Mouse (Mus musculus) limb, embryonic 14.5 days (tissue): ENCODE measurements around the gene Fhl3. TPM values are rescaled to one million over a fixed set of nuclear protein-coding genes. Genes with fewer than 3 reads are reported as not detected.
A peak's percentile ranks its signal among the peaks of the same experiment; 100 is the strongest.

Experiments
- ATAC-seq: fragments of 200-750 bp; cut with Nextera tagmentation; 2 replicates; pipeline ENCODE4 v1.8.0; 2017; ENCODE audit warnings: low read depth, moderate number of reproducible peaks, moderate TSS enrichment; ENCODE audit not compliant: low FRiP score
- DNase-seq: peaks from one replicate; pipeline ENCODE4 v3.0.0-alpha.2; 2015; ENCODE audit warnings: low spot score
- H3K27ac ChIP-seq: fragments of 300-500 bp; sonication (generic); replicated peaks from 2 replicates; pipeline ENCODE4 v1.5.1; 2014; ENCODE audit warnings: low read depth, mild to moderate bottlenecking, low read length, moderate library complexity, mixed read lengths
- H3K27me3 ChIP-seq: fragments of 300-500 bp; sonication (generic); 2 replicates; pipeline ENCODE4 v1.6.1; 2014; ENCODE audit warnings: low read length, mixed read lengths; ENCODE audit not compliant: control insufficient read depth, insufficient read depth
- H3K36me3 ChIP-seq: fragments of 300-500 bp; sonication (generic); 2 replicates; pipeline ENCODE4 v1.6.1; 2014; ENCODE audit warnings: mild to moderate bottlenecking, low read length, moderate library complexity, mixed read lengths; ENCODE audit not compliant: control insufficient read depth, insufficient read depth
- H3K4me1 ChIP-seq: fragments of 300-500 bp; sonication (generic); 2 replicates; pipeline ENCODE4 v1.6.1; 2014; ENCODE audit warnings: antibody characterized with exemption, low read length, mixed read lengths; ENCODE audit not compliant: control insufficient read depth, insufficient read depth
- H3K4me2 ChIP-seq: fragments of 300-500 bp; sonication (generic); replicated peaks from 2 replicates; pipeline ENCODE4 v1.6.1; 2014; ENCODE audit warnings: low read depth, mild to moderate bottlenecking, low read length, moderate library complexity; ENCODE audit not compliant: severe bottlenecking
- H3K4me3 ChIP-seq: fragments of 300-500 bp; sonication (generic); replicated peaks from 2 replicates; pipeline ENCODE4 v1.5.1; 2014; ENCODE audit warnings: low read length
- H3K9ac ChIP-seq: fragments of 300-500 bp; sonication (generic); 2 replicates; pipeline ENCODE4 v1.6.1; 2014; ENCODE audit warnings: mild to moderate bottlenecking, low read depth, low read length, moderate library complexity; ENCODE audit not compliant: severe bottlenecking
- H3K9me3 ChIP-seq: fragments of 300-500 bp; sonication (generic); 2 replicates; pipeline ENCODE4 v1.6.1; 2016; ENCODE audit warnings: low read length; ENCODE audit not compliant: control insufficient read depth
- POLR2A ChIP-seq: fragments of 200-500 bp; IDR thresholded peaks from 2 replicates; pipeline ENCODE4 v1.8.0; 2012; ENCODE audit warnings: inconsistent platforms, mild to moderate bottlenecking, moderate library complexity, borderline replicate concordance; ENCODE audit not compliant: insufficient read depth, insufficient read length; ENCODE audit errors: extremely low read depth
- WGBS: fragments of 180-500 bp; shearing (Covaris S2); extraction: QIAGEN DNeasy Blood & Tissue Kit; methylation state at CpG from one replicate; pipeline ENCODE4 v1.1.7; 2014; 5-methylcytosine and 5-hydroxymethylcytosine counted together
- polyA plus RNA-seq, 2 experiments: library from polyadenylated mRNA; depleted of rRNA in 1 of 2; stranded (reverse) in 1 of 2; unstranded in 1 of 2; fragments of >200 nt; fragmentation: Nextera tagmentation in 1 of 2; extraction: Ambion mirVana in 1 of 2; gene quantifications; 2 replicates each; pipeline versions ENCODE4 v1.2.1 to v1.2.3; 2012 to 2014

The Fhl3 gene
- polyA plus RNA-seq, 2 experiments, result 18.1 to 30.6 TPM

DNA sequence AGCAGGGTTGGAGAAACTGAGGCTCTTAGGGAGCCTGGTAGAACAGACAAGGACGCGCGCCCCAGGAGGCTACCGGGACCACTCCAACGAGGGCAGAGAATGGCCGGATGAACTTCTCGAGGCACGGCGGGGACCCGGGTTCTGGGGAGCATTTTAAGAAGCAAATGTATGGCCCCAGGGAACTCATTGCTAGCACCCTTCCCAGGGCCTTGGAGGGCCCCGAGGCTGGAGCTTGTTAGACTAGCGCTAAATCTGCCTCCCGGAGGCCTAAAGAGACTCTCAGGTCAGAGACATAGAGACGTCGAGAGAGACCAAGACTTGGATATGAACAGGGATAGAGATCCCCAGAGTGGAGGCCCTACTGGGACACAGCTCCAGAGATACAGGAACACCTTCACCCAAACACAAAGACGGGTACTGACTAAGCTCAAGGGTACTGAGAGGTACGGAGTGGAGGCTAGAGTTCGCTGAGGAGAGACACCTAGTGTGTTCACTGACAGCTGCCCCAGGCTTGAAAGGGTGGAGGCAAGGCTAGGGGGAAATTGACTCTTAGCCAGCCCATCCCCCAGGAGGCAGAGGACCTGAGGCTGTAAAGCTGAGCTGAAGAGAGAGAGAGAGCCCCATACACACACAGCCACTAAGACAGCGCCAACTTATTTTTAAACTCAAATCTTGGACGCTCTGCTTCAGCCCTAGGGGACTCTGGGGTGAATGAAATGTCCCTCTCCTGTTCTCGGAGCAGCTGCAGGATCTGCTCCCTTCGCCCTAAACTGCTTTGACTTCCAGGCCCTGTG, 748 bp downstream of the Fhl3 start:
- Histone ChIP-seq H3K4me3 (peak overlapping the region; percentile 87), H3K27ac (peak overlapping the region; percentile 88), H3K4me2 (peak overlapping the region; percentile 75), H3K36me3 (peaks cover 9% of the 10 kb centered on the region), H3K4me1 (peaks cover 45% of the 10 kb centered on the region), H3K9me3 (no peaks in the 10 kb centered on the region), H3K9ac (peak overlapping the region; percentile 84), H3K27me3 (no peaks in the 10 kb centered on the region)
- DNase-seq (peak; percentile 67), ATAC-seq (peak; percentile 27)
- 1% methylated on average over 22 of the region's 22 CpGs for WGBS
- TF ChIP-seq POLR2A, result no peak

DNA sequence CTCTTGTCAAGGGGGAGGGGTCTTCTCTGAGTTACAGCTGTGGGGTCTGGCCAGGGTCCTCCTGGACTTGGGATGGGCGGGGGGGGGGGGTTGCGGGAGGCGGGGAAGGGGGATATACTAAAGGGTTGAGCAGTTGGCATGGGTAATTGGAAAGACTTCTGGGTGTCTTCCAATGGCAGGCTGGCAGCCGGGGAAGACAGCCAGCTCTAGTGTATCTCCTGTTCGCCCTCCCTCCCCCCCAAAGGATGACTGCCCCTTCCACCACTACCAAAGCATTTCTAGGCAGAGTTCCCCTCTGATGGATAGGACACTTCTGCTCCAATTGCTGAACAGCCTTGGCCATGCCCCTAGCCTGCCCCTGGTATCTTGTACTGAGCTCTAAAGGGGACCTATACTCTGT, 1.4 kb downstream of the Fhl3 start:
- Histone ChIP-seq H3K4me1 (peaks cover 45% of the 10 kb centered on the region), H3K4me3 (peak overlapping the region; percentile 87), H3K36me3 (peaks cover 14% of the 10 kb centered on the region), H3K27me3 (no peaks in the 10 kb centered on the region), H3K4me2 (peak overlapping the region; percentile 75), H3K9me3 (no peaks in the 10 kb centered on the region), H3K9ac (peak overlapping the region; percentile 84), H3K27ac (peak overlapping the region; percentile 88; the same call in 1 of the 2 replicates)
- DNase-seq (no peak), ATAC-seq (no peak)
- TF ChIP-seq POLR2A, result no peak
- WGBS, result 22% methylated on average over 4 of the region's 5 CpGs

DNA sequence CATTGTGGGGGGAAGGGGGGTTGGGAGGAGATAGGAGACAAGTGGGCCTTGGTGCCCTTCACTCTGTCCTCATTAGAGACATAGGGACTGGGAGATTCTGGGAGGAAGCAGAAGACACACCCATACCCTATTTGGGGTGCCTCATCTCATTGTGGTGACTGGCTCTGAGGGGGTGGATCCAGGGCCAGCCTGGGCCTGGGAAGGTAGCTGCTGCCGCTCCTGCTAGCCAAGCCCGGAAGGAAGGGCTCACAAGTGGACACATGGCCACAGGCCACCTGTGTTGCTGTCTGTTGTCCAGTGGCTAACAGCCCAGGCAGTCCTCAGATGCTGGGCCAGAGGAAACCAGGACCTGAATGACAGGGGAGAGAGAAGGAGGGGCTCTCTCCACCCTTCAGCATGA, 2.9 kb downstream of the Fhl3 start:
- DNase-seq, result no peak
- WGBS, result 8% methylated on average over 2 of the region's 2 CpGs

DNA sequence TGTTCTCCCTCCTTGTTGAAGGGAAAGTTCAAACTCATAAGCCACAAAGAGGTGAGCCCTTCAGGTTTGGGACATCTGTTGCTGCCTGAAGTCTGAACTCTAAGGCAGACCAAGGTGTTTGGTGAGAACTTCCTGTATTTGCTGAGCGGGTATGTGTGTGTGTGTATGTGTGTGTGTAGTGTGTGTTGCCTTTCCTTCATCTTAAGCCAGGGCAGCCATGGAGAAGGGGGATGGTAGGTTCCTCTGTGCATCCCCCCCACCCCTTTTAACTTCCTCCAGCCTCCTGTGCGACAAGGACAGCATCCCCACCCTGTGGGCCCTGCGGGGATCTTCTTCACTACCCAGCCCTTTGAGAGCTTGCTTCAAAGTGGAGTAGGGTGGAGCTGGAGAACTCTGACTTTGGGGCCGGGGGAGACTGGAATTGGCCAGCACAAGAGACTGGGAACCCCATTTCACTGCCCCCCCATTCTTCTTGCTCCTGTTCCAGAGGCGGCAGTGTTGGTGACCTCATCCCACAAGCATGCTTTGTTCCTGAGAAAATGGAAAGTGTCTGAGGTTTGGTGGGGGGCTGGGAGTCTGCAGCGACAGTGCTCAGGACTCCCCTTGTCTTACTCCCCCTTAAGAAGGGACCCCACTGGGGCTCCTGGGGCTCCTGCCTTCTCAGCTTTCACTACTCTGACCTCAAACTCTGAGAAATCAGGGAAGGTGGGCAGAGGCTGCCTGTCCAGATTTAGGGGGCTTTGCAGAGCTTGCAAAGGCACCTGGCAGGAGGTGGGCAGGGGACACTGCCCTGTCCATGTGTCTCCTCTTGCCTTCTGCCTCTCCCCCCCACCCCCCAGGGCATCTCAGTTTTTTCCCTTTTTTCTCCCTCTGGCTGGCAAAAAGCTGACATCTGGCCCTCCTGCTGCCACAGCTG, 3.6 kb downstream of the Fhl3 start:
- ATAC-seq (peak; percentile 10; the same call in 1 of the 2 replicates), DNase-seq (peak; percentile 78)
- TF ChIP-seq POLR2A, result no peak
- Histone ChIP-seq H3K27ac (peak overlapping the region; percentile 92), H3K9ac (peak overlapping the region; percentile 48), H3K27me3 (no peaks in the 10 kb centered on the region), H3K4me3 (peak overlapping the region; percentile 20), H3K4me1 (peaks cover 55% of the 10 kb centered on the region), H3K4me2 (peak overlapping the region; percentile 75), H3K36me3 (peaks cover 21% of the 10 kb centered on the region), H3K9me3 (no peaks in the 10 kb centered on the region)
- 2% methylated on average over 6 of the region's 6 CpGs for WGBS

More for the DNA sequence above, 2.9 kb downstream of the Fhl3 start:
- peaks cover 52% of the 10 kb centered on the region for H3K4me1 ChIP-seq
- no peak for ATAC-seq
- peak overlapping the region; percentile 48; the same call in 1 of the 2 replicates for H3K9ac ChIP-seq
- H3K27ac ChIP-seq, result peak overlapping the region; percentile 92
- H3K4me2 ChIP-seq, result peak overlapping the region; percentile 75
- H3K36me3 ChIP-seq, result peaks cover 21% of the 10 kb centered on the region
- H3K4me3 ChIP-seq, result peak overlapping the region; percentile 20
- no peaks in the 10 kb centered on the region for H3K9me3 ChIP-seq
- no peaks in the 10 kb centered on the region for H3K27me3 ChIP-seq
- TF ChIP-seq POLR2A, result no peak
